Mouse (Mus musculus): ENCODE measurements around the gene Mmel1.

- TF ChIP-seq USF1 (IDR thresholded peaks at IDR 0.05; ENCODE audit: low read depth) = no peak
- no peak for TF ChIP-seq POLR2A (IDR thresholded peaks at IDR 0.05; ENCODE audit: insufficient read length, low read depth)
- TF ChIP-seq MYOD1 (IDR thresholded peaks at IDR 0.05; ENCODE audit: control insufficient read depth in 1 of 3, insufficient read length in 2 of 3, low read depth in 2 of 3) = no peak
- no peak for TF ChIP-seq E2F4 (IDR thresholded peaks at IDR 0.05; ENCODE audit: insufficient read depth)
- no peak for TF ChIP-seq POLR2AphosphoS2 (IDR thresholded peaks at IDR 0.05; ENCODE audit: insufficient read length, low read depth)
- TF ChIP-seq MYOG (IDR thresholded peaks at IDR 0.05; ENCODE audit: control insufficient read depth in 1 of 3, insufficient read depth in 1 of 3, insufficient read length in 2 of 3, low read depth in 2 of 3) = no peak
These were observed 43.7 kb upstream of the Mmel1 start for GRCm38 (mm10) chr4:154825662-154826061.
